Mouse (Mus musculus): ENCODE data around the gene Prodh2. TPM values are rescaled to one million over a fixed set of nuclear protein-coding genes. Genes with fewer than 3 reads are reported as not detected.

Prodh2 gene
- total RNA-seq, 2 experiments from 2014 or later: not detected

Small RNAs within 50 kb of the gene (microRNA-seq; reads per million reads assigned to microRNA genes)
- gene Gm38670: 0 to 1.3 reads per million in 2 experiments

Other genes starting within 250 kb of the Prodh2 start
- under 1 TPM; 0.22 to 0.73 TPM for gene Thap8, start 213.5 kb upstream of the Prodh2 start, total RNA-seq (2021)
- gene Wdr62, start 213.2 kb upstream of the Prodh2 start, total RNA-seq (2021): 1 to 10 TPM; 1.4 to 1.7 TPM
- gene Clip3, start 201.9 kb upstream of the Prodh2 start, total RNA-seq (2021): 100 to 1,000 TPM; 437 to 515 TPM
- gene Alkbh6, start 184.9 kb upstream of the Prodh2 start, total RNA-seq (2021): 10 to 100 TPM; 47.1 to 55.1 TPM
- 10 to 100 TPM in 1 of 2 experiments, 1 to 10 TPM in 1; 6.4 to 13.1 TPM for gene Syne4, start 178.8 kb upstream of the Prodh2 start, total RNA-seq (2021)
- gene E130208F15Rik, start 171.9 kb upstream of the Prodh2 start, total RNA-seq (2021): under 1 TPM; 0.15 to 0.75 TPM
- 1 to 10 TPM; 7.8 to 7.9 TPM for gene Sdhaf1, start 169.7 kb upstream of the Prodh2 start, total RNA-seq (2021)
- 10 to 100 TPM; 33.6 to 34.7 TPM for gene Lrfn3, start 130.8 kb upstream of the Prodh2 start, total RNA-seq (2021)
- gene Tyrobp, start 79.9 kb upstream of the Prodh2 start, total RNA-seq (2021): 10 to 100 TPM; 28.8 to 31.4 TPM
- 1 to 10 TPM in 1 of 2 experiments, under 1 TPM in 1; 0.98 to 1.0 TPM for gene Hcst, start 73.8 kb upstream of the Prodh2 start, total RNA-seq (2021)
- 1 to 10 TPM; 2.9 to 3.0 TPM for gene Nfkbid, start 71.9 kb upstream of the Prodh2 start, total RNA-seq (2021)
- 1,000 to 10,000 TPM; 1,227 to 1,377 TPM for gene Aplp1, start 48.1 kb upstream of the Prodh2 start, total RNA-seq (2021)
- gene Kirrel2, start 35.9 kb upstream of the Prodh2 start, total RNA-seq (2021): 10 to 100 TPM; 15.3 to 16.4 TPM
- 1 to 10 TPM; 1.8 to 2.2 TPM for gene Nphs1, start 35.3 kb upstream of the Prodh2 start, total RNA-seq (2021)
- gene Arhgap33, start 41.4 kb downstream of the Prodh2 start, total RNA-seq (2021): 100 to 1,000 TPM; 103 to 132 TPM
- 1 to 10 TPM; 3.4 to 4.3 TPM for gene Hspb6, start 58.6 kb downstream of the Prodh2 start, total RNA-seq (2021)
- 1 to 10 TPM; 3.5 to 3.6 TPM for gene Proser3, start 58.7 kb downstream of the Prodh2 start, total RNA-seq (2021)
- gene Lin37, start 66.2 kb downstream of the Prodh2 start, total RNA-seq (2021): 10 to 100 TPM; 36.8 to 44.9 TPM
- gene U2af1l4, start 69.7 kb downstream of the Prodh2 start, total RNA-seq (2021): 10 to 100 TPM; 69.8 to 72.5 TPM
- 1 to 10 TPM; 6.8 to 8.8 TPM for gene Gm49396, start 69.7 kb downstream of the Prodh2 start, total RNA-seq (2021)
- gene Psenen, start 70.0 kb downstream of the Prodh2 start, total RNA-seq (2021): 10 to 100 TPM; 76.0 to 92.1 TPM
- gene Igflr1, start 71.8 kb downstream of the Prodh2 start, total RNA-seq (2021): 1 to 10 TPM; 4.7 to 5.2 TPM
- 10 to 100 TPM; 39.1 to 57.1 TPM for gene Kmt2b, start 95.1 kb downstream of the Prodh2 start, total RNA-seq (2021)
- gene Zbtb32, start 105.3 kb downstream of the Prodh2 start, total RNA-seq (2021): not detected
- under 1 TPM in 1 of 2 experiments, not detected in 1; 0.20 TPM for gene Upk1a, start 119.2 kb downstream of the Prodh2 start, total RNA-seq (2021)
- 100 to 1,000 TPM; 631 to 741 TPM for gene Cox6b1, start 132.5 kb downstream of the Prodh2 start, total RNA-seq (2021)
- gene Etv2, start 142.2 kb downstream of the Prodh2 start, total RNA-seq (2021): not detected
- 10 to 100 TPM; 75.3 to 81.5 TPM for gene Rbm42, start 156.7 kb downstream of the Prodh2 start, total RNA-seq (2021)
- 1 to 10 TPM; 4.2 to 6.6 TPM for gene Haus5, start 171.4 kb downstream of the Prodh2 start, total RNA-seq (2021)
- gene Pmis2, start 178.0 kb downstream of the Prodh2 start, total RNA-seq (2021): not detected
- gene 2200002J24Rik, start 205.3 kb downstream of the Prodh2 start, total RNA-seq (2021): not detected
- 1 to 10 TPM in 1 of 2 experiments, under 1 TPM in 1; 0.74 to 1.1 TPM for gene Atp4a, start 218.6 kb downstream of the Prodh2 start, total RNA-seq (2021)
- 100 to 1,000 TPM; 116 to 132 TPM for gene Tmem147, start 235.9 kb downstream of the Prodh2 start, total RNA-seq (2021)